Mouse (Mus musculus) Patski (cell line): ENCODE results near the gene Ctcfl. TPM values are rescaled to one million over a fixed set of nuclear protein-coding genes. Genes with fewer than 3 reads are reported as not detected.
A peak's percentile ranks its signal among the peaks of the same experiment; 100 is the strongest.

ENCODE experiments used
- ATAC-seq: fragments of 100-300 bp; one replicate; pipeline ENCODE4 v1.8.0; 2021
- CTCF ChIA-PET: fragments of 350-600 bp; sonication (Branson Sonifier 250); formaldehyde crosslinking; loops from one replicate; lab custom pipeline; 2022; ENCODE audit warnings: inconsistent platforms; lab: Charles Lee
- POLR2A ChIA-PET: fragments of 350-600 bp; sonication (Branson Sonifier 250); formaldehyde crosslinking; loops from one replicate; lab custom pipeline; 2022; ENCODE audit warnings: antibody characterized with exemption, inconsistent platforms; lab: Charles Lee
- DNase-seq: peaks from one replicate; pipeline ENCODE4 v3.0.0-alpha.2; 2011; ENCODE audit warnings: low read depth, low spot score
- H3K27me3 ChIP-seq: fragments of 371-371 bp; one replicate; pipeline ENCODE4 v1.5.1; 2021
- CTCF ChIP-seq: fragments of 100-300 bp; IDR thresholded peaks from one replicate; pipeline ENCODE4 v1.5.1; 2021
- in situ Hi-C: fragments of 300-500 bp; cut with MboI; formaldehyde crosslinking; loops from 3 replicates; pipeline ENCODE4 v1.11.1; 2018; ENCODE audit warnings: low pct_unique_long_range_greater_than_20kb, mixed read lengths
- polyA plus RNA-seq: library from polyadenylated mRNA; unstranded; gene quantifications from one replicate; pipeline ENCODE4 v1.2.3, GENCODE M21; 2021

Gene Ctcfl
- not detected for polyA plus RNA-seq

GRCm38 (mm10) chr2:173119023-173119944 is at the start of gene Ctcfl:
TSS of gene Ctcfl (minus strand) at chr2:173119525.
- peaks cover 8% of the 10 kb centered on the region for H3K27me3 ChIP-seq
- no peak for TF ChIP-seq CTCF
- ChIA-PET CTCF (no interaction called here), POLR2A (no interaction called here)
- in situ Hi-C loops = no loop called here
- DNase-seq (no peak), ATAC-seq (no peak)

GRCm38 (mm10) chr2:173168411-173168851 is 49.1 kb upstream of the Ctcfl start:
- ChIA-PET CTCF (no interaction called here), POLR2A (no interaction called here)
- no peak for DNase-seq
- no peak for TF ChIP-seq CTCF
- H3K27me3 ChIP-seq = peaks cover 29% of the 10 kb centered on the region
- in situ Hi-C loops = no loop called here
- no peak for ATAC-seq

GRCm38 (mm10) chr2:173165357-173165756 is 46.0 kb upstream of the Ctcfl start:
- ATAC-seq (no peak), DNase-seq (no peak)
- POLR2A ChIA-PET = no interaction called here
- peaks cover 9% of the 10 kb centered on the region for H3K27me3 ChIP-seq
- CTCF ChIA-PET = interaction anchor here (1.1 kb wide), 1 partner anchor 11 kb away, joined by 3 read pairs; no protein-coding TSS in a partner anchor
- TF ChIP-seq CTCF = no peak
- in situ Hi-C loops = no loop called here

GRCm38 (mm10) chr2:173164946-173165345 is 45.6 kb upstream of the Ctcfl start:
- ChIA-PET CTCF (interaction anchor here (1.1 to 1.4 kb wide), 2 partner anchors 8 to 11 kb away, joined by 3 to 5 read pairs; no protein-coding TSS in a partner anchor), POLR2A (no interaction called here)
- ATAC-seq (no peak), DNase-seq (no peak)
- in situ Hi-C loops = no loop called here
- peaks cover 9% of the 10 kb centered on the region for H3K27me3 ChIP-seq
- no peak for TF ChIP-seq CTCF

- peaks cover 9% of the 10 kb centered on the region for H3K27me3 ChIP-seq
- TF ChIP-seq CTCF = peak; percentile 74
- POLR2A ChIA-PET = no interaction called here
- in situ Hi-C loops = no loop called here
- ATAC-seq (no peak), DNase-seq (no peak)
- CTCF ChIA-PET = interaction anchor here (1.4 kb wide), 1 partner anchor 9 kb away, joined by 5 read pairs; no protein-coding TSS in a partner anchor
Observed at GRCm38 (mm10) chr2:173164358-173164757, 45.0 kb upstream of the Ctcfl start.

- CTCF ChIA-PET = interaction anchor here (1.4 kb wide), 1 partner anchor 10 kb away, joined by 5 read pairs; no protein-coding TSS in a partner anchor
- TF ChIP-seq CTCF = no peak
- H3K27me3 ChIP-seq = peaks cover 9% of the 10 kb centered on the region
- POLR2A ChIA-PET = no interaction called here
- ATAC-seq (no peak), DNase-seq (no peak)
- in situ Hi-C loops = no loop called here
Observed at GRCm38 (mm10) chr2:173163380-173163779, 44.1 kb upstream of the Ctcfl start.

GRCm38 (mm10) chr2:173159354-173160311 is 40.3 kb upstream of the Ctcfl start:
- peaks cover 4% of the 10 kb centered on the region for H3K27me3 ChIP-seq
- ATAC-seq (no peak), DNase-seq (no peak)
- CTCF ChIA-PET = interaction anchor here (1.5 kb wide), 2 partner anchors 15 to 36 kb away, joined by 3 to 4 read pairs; no protein-coding TSS in a partner anchor
- POLR2A ChIA-PET = interaction anchor here (0.9 kb wide), 1 partner anchor 16 kb away, joined by 6 read pairs; no protein-coding TSS in a partner anchor
- in situ Hi-C loops = no loop called here
- no peak for TF ChIP-seq CTCF

- peaks cover 10% of the 10 kb centered on the region for H3K27me3 ChIP-seq
- POLR2A ChIA-PET = interaction anchor here (0.9 kb wide), 1 partner anchor 15 kb away, joined by 6 read pairs; no protein-coding TSS in a partner anchor
- ATAC-seq = no peak
- CTCF ChIA-PET = interaction anchor here (1.5 kb wide), 2 partner anchors 16 to 35 kb away, joined by 3 to 4 read pairs; no protein-coding TSS in a partner anchor
- no peak for DNase-seq
- no peak for TF ChIP-seq CTCF
- in situ Hi-C loops = no loop called here
Observed at GRCm38 (mm10) chr2:173158390-173159055, 39.2 kb upstream of the Ctcfl start.

- ATAC-seq (no peak), DNase-seq (no peak)
- CTCF ChIA-PET = interaction anchor here (1.5 kb wide), 2 partner anchors 17 to 34 kb away, joined by 3 to 4 read pairs; no protein-coding TSS in a partner anchor
- TF ChIP-seq CTCF = no peak
- POLR2A ChIA-PET = interaction anchor here (0.6 kb wide), 1 partner anchor 1459 kb away, joined by 3 read pairs; no protein-coding TSS in a partner anchor
- in situ Hi-C loops = no loop called here
- H3K27me3 ChIP-seq = peaks cover 15% of the 10 kb centered on the region
Observed at GRCm38 (mm10) chr2:173157871-173158270, 38.5 kb upstream of the Ctcfl start.
